Mouse (Mus musculus) bone marrow macrophage, adult 2 months (primary cell): ENCODE measurements around the gene Dnajc3. TPM values are rescaled to one million over a fixed set of nuclear protein-coding genes. Genes with fewer than 3 reads are reported as not detected.

Experiments
- H3K27ac ChIP-seq: 2 replicates; pipeline ENCODE4 v1.5.1; 2012; ENCODE audit warnings: low read depth, low read length; ENCODE audit not compliant: insufficient read depth
- H3K4me1 ChIP-seq: 2 replicates; pipeline ENCODE4 v1.6.1; 2012; ENCODE audit warnings: low read length; ENCODE audit not compliant: control insufficient read depth, insufficient read depth
- H3K4me3 ChIP-seq: 2 replicates; pipeline ENCODE4 v1.5.1; 2012; ENCODE audit warnings: mild to moderate bottlenecking, low read length, moderate library complexity; ENCODE audit not compliant: insufficient read depth
- CTCF ChIP-seq: IDR thresholded peaks from 2 replicates; pipeline ENCODE4 v1.5.1; 2012; ENCODE audit warnings: low read depth, mild to moderate bottlenecking, low read length, moderate library complexity
- POLR2A ChIP-seq: IDR thresholded peaks from 2 replicates; pipeline ENCODE4 v1.6.1; 2012; ENCODE audit warnings: mild to moderate bottlenecking, low read depth, low read length, borderline replicate concordance
- polyA plus RNA-seq: library from polyadenylated mRNA; stranded (reverse); fragments of >200 nt; gene quantifications from 2 replicates; pipeline ENCODE4 v1.2.4, GENCODE M21; 2012; ENCODE audit not compliant: missing spikeins, insufficient read depth, insufficient read length

Dnajc3 gene
- polyA plus RNA-seq, 1 experiment, result 40.5 TPM

- Histone ChIP-seq H3K4me3 (no peak overlapping the region), H3K27ac (no peak overlapping the region), H3K4me1 (no peaks in the 10 kb centered on the region)
- TF ChIP-seq POLR2A, result no peak
- no peak for TF ChIP-seq CTCF
These were observed 45.6 kb downstream of the Dnajc3 start for GRCm38 (mm10) chr14:118983396-118983795.

GRCm38 (mm10) chr14:118984161-118984560 is 46.4 kb downstream of the Dnajc3 start:
- H3K27ac ChIP-seq, result no peak overlapping the region
- TF ChIP-seq POLR2A (no peak), CTCF (no peak)

GRCm38 (mm10) chr14:118986653-118987522 is 49.1 kb downstream of the Dnajc3 start:
- no peak overlapping the region for H3K4me3 ChIP-seq
- TF ChIP-seq CTCF (peak; percentile 41; the same call in 1 of the 2 replicates), POLR2A (no peak)
- no peaks in the 10 kb centered on the region for H3K4me1 ChIP-seq
- H3K27ac ChIP-seq, result no peak overlapping the region

More at GRCm38 (mm10) chr14:118984161-118984560, 46.4 kb downstream of the Dnajc3 start:
- Histone ChIP-seq H3K4me3 (no peak overlapping the region), H3K4me1 (no peaks in the 10 kb centered on the region)

GRCm38 (mm10) chr14:118987523-118988496 is 50.0 kb downstream of the Dnajc3 start:
- Histone ChIP-seq H3K4me1 (no peaks in the 10 kb centered on the region), H3K27ac (no peak overlapping the region), H3K4me3 (no peak overlapping the region)
- TF ChIP-seq POLR2A (no peak), CTCF (no peak)

- Histone ChIP-seq H3K27ac (no peak overlapping the region), H3K4me1 (no peaks in the 10 kb centered on the region), H3K4me3 (no peak overlapping the region)
- TF ChIP-seq CTCF (no peak), POLR2A (no peak)
These were observed 57.6 kb downstream of the Dnajc3 start for GRCm38 (mm10) chr14:118995226-118995925.

GRCm38 (mm10) chr14:119003320-119003719 is 65.5 kb downstream of the Dnajc3 start:
- TF ChIP-seq POLR2A (no peak), CTCF (no peak)
- Histone ChIP-seq H3K27ac (no peak overlapping the region), H3K4me3 (no peak overlapping the region), H3K4me1 (no peaks in the 10 kb centered on the region)

GRCm38 (mm10) chr14:119005834-119006233 is 68.1 kb downstream of the Dnajc3 start:
- Histone ChIP-seq H3K27ac (no peak overlapping the region), H3K4me3 (no peak overlapping the region), H3K4me1 (no peaks in the 10 kb centered on the region)
- TF ChIP-seq POLR2A (no peak), CTCF (no peak)

- H3K27ac ChIP-seq, result 0 out of 2 replicates have a peak overlapping the region, but pooled peaks have one; percentile 16
- no peak for TF ChIP-seq CTCF
- TF ChIP-seq POLR2A, result no peak
- peak overlapping the region; percentile 69 for H3K4me3 ChIP-seq
- no peaks in the 10 kb centered on the region for H3K4me1 ChIP-seq
These were observed 68.8 kb downstream of the Dnajc3 start for GRCm38 (mm10) chr14:119006441-119007102.
